Mouse (Mus musculus) common myeloid progenitor, adult 5-6 weeks (primary cell): ENCODE data around the gene Rasgef1b. TPM values are rescaled to one million over a fixed set of nuclear protein-coding genes. Genes with fewer than 3 reads are reported as not detected.
"Not testable (repeated sequence)": the region's sequence is repeated elsewhere in the genome, so short reads cannot be mapped to it uniquely, and the experiment has no call there.

Source experiments
- ATAC-seq: replicated peaks from 2 replicates; pipeline ENCODE4 v1.8.0; 2016; ENCODE audit warnings: low read depth, mild to moderate bottlenecking, moderate TSS enrichment, inconsistent platforms; ENCODE audit not compliant: poor library complexity, severe bottlenecking
- total RNA-seq: library from RNA; stranded (forward); fragments of 200-1000, 187-1606 nt; gene quantifications from 2 replicates; pipeline ENCODE4 v1.2.3, GENCODE M21; 2017

Rasgef1b gene
- total RNA-seq, 1 experiment from 2014 or later: 2.4 TPM

DNA sequence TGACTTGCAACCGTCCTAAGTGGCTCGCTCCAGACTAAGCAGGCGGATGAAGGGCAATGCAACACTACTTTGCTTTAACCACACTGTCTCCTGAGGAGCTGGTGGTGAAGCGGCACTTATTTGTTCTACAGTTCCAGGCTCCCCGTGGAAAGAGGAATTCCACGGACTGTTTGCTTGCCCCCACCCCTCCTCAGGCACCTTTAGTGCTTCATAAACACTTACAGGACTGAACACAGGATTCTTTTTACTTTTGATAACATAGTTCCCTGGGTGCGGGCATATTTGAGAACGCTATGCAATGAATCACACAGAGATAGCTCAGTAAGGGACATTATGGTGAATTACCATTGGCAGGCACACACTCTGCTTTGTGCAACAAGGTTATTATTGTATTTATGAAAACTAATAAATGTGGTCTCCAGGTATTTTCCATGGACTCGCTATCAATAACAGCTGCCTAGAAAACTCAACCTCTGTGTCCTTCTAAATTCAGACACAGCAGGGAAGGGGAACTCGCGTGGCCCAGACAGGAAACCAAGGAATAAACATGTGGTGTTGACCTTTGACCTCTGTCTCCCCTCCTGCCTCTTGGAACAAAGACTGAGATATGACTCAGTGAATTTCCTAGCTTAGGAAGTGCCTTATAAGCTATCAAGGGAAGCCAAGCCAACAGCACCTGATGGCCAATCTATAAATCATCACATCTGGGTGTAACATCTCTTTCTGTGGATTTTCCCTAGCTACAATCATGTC, 486.7 kb downstream of the Rasgef1b start:
- no peak for ATAC-seq

DNA sequence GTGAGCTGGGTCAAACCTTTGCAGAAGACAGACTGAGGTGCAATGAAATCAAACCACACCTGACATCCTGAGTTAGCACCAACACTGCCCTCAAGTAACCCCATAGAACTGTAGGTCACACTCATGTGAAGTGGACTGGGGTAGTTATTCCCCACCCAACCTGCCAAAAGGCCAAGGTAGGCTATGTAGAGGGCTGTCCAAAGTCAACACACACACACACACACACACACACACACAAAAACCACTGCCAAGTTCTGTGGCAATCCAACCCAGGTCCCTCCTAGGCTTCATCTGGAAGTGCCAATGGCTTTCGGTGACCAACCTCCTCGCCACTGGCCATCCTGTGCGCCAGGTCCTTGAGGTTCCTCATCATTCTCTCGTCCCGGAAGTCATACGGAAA, 488.4 kb downstream of the Rasgef1b start:
- ATAC-seq: no peak

DNA sequence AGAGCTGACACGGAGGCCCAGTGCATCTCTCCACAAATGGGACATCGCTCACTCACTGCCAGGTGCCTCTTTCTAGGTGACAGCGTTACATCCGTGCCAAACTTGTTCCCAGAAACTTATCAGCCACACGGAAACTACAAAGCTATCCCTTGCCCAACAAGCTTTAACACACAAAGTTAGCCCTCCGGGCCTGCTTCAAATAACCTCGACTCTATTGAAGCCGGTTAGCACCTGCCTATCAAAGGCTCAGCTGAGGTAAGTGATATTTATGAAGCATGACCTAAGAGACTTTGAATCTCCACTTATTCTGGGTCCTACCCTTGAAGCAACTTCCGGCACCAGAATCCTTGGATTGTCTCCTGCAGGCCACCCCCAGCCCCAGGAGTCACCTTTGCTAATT, 489.2 kb downstream of the Rasgef1b start:
- ATAC-seq: no peak

DNA sequence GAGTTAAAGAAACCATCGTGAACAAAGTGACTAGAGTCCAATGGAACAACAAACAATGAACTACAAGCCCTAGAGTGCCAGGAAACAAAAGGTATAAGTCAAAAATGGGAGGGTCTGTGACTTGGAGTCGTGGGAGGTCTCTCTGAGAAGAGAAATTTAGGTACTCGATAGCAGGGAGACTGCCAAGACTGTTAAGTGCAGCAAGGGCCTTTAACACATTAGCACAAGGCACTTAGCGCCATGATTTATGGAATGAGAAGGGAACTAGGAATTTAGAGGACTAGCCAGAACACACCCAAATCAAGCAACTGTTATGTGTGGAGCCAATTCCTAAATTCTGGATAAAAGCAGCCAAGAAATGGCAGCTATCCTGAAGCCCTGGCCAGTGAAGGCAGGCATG, 490.7 kb downstream of the Rasgef1b start:
- no peak for ATAC-seq

DNA sequence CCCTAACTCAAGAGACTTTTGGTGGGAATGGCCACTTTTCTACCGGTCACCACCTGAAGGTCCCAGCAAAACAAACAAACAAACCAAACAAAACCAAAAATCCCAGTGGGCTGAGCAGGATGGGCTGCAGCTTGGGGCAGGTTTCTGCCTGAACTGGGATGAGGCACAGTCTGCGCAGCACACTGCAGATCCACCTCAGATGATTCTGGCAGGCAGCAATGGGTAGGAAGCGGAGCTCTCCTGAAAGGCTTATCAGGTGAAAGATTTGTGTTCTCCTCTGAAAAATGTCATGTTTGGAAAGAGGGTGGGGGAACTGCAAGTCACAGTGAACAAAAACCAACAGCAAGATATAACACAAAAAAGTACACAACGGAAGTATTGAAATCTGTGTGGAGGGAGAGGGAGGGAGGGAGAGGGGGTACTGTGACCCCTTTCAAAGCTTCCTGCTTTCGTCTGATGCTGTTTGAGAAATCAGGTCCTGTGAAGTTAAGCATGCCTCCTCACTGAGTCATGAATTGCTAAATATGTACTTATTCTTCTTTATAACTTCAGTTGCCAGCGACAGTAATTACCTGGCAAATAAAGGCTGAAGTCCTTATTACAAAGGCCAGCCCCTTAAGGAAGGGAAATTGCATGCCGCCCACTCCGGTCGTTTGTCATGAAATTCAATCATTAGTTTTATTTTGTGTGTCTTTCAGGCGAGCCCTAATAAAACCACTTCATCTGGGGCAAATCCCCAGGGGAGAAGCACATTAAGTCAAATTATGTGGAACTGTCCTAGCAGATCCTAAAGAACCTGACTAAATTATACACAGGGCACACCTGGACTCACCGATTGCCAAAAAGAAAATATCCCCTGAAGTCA, 491.7 kb downstream of the Rasgef1b start:
- no peak for ATAC-seq

DNA sequence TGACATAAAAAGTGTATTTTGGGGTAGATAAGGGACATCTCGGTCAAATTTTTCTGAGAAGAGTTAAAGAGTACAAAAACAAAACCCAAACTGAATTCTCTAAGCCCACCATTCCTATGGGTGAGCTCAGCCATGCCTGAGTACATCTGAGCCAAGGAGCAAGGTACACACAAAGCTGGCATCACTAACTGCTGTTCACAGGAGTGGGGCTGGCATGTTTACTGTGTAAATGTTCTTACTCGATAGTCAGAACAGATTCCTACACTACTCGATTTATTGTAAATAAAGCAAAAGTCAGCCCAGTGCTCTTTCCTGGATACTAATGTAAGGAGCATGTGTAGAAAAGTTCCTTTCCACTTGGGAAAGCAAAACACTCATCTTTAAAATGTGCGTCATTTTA, 492.4 kb downstream of the Rasgef1b start:
- no peak for ATAC-seq

DNA sequence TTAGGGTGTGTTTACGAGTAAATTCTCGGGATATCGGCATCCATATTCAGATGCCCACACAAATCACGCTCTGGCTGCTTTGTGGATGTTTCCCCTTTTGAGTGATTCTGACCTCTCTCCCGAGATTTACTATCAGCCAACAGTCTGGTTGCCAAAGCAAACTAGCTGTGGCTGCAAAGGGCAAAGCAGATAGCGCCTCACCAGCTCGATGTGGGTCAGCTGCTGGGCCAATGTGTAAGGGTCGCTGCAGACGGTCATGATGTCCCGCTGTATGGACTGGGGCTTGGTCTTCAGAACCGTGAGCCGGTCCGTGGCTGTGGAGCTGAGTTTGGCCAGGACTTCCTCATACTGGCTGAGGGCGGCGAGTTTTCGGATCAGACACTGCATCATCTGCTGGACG, 494.6 kb downstream of the Rasgef1b start:
- no peak for ATAC-seq

DNA sequence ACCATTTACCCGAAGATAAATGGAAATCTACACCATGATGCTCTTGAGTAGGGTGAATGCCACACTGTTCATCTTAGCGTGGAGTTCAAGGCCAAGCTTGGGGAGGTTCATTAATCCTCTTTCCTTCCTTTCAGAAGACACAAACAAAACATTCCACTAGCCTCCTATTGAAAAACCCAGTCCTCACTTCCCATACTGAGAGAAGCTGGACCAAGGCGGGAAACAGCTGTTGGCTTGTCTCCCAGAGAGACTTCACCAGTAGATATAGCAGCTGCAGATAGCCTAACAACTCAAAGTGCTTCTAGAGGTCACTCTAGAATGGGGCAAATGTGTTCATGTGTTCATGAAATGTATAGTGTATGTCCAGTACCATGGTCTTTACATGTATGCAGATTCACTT, 495.7 kb downstream of the Rasgef1b start:
- no peak for ATAC-seq

DNA sequence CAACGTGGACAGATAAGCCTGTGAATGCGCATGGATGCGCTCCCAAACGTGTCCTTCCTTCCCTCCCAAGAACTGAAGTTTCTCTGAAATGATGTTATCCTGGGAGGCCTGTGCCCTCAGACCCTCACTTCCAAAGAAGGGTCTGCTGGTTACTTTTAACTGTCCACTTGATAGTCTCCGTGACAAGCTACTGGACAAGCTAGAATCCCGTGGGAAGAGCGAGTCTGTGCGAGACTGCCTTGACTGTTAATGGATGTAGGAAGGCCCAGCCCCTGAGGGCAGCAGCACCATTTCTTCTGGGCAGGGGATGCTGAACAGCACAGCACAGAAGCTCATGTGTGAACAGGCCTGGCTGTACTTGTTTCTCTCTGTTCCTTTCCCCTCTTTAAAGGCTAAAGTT, 496.5 kb downstream of the Rasgef1b start:
- ATAC-seq: no peak

DNA sequence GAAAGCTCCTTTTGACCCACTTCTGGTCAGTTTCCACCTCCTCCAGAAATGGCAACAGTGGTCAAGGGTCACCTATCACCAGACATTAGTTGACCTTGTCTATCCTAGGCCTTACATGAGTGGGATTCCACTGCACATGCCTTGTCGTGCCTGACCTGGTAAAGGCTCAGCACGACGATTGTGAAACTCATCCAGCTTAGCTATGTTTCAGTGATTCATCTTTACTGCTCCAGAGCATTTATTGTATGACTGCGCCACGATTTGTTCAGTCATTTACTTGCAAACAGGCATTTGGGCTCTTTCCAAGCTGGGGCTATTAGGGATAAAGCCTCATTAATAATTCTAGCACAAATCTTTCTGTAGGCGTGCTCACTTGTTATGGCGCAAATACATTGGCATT, 498.4 kb downstream of the Rasgef1b start:
- no peak for ATAC-seq

DNA sequence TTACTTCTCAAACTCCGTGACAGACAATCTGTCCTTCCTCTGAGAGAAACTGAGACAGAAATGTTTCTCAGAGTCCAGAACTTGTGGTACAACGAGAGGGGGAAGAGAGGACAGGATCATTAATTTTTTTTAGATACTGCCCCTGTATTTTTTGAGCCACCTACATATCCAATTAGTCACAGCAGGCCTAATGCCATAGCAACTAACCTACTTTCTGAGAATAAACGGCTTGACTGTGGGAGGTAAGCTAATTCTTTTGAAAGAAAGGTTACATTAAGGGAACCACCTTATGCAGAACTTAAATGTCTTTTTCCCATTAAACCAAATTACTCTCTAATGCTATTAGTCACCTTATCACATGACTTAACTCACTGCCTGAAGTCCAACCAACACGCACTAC, 501.5 kb downstream of the Rasgef1b start:
- no peak for ATAC-seq

DNA sequence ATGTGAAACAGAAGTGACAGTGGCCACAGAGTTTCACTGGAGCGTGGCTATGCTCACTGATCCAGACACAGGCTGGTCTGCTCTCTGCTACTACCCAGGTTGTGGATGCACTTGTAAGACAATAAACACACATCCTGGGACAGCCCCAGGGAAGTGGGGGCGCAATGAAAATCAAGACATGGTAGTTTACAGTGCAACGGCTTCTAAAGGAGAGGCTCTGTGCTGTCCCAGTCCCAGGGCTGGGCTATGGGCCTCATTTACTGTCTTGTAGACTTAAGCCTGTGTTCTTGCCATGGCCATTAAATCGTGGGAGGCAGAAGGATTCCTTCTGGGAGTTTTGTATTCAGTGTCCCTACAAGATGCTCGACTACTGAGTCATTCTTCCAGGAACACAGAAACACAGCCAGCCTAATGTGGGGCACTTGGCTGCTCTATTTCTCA, 504.3 kb downstream of the Rasgef1b start:
- no peak for ATAC-seq

DNA sequence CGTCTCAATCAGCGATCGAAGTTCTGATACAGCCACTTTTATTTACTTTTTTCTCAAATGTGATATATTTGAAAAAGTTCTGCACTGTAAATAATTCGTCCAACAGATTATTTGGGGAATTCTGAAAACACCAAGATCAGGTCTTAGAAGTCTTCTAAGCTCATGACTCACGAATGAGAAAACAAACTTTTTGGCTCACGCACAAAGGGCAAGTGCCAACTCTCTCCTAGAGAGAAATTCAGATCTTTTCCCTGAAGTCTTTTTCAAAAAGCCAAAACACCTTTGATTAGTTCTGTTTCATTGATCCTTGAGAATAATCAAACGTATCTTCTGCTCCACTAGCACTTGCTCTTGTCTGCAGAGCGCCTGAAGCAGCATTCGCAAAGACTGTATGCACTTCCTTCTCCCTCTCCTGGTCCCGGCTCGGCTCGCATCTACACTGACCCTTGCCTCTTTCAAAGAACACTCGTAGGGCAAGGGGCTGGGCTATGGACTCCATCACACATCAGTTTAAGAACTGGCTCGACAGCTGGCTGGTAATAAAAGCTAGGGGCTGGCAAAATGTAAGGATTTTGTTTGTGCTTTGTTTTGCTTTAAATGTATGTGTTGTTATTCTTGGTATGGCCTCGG, 504.9 kb downstream of the Rasgef1b start:
- no peak for ATAC-seq

DNA sequence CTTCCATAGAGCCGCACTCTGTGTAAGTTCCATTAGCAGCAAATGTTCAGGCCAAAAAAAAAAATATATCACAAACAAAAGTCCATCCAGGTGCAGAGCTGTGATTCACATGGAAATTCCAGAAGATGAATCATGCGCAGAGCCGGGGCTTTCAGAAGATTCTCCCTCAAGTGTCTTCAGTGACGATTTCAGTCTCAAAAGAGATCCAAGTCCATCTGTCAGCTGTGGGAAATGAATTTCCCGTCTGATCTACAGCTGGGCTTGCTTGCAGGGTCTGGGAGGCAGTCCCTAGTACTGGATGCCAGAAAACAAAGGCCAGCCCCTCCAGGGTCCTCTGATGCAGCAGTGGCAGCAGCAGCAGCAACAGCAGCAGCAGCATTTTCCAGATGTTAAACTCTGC, 510.5 kb downstream of the Rasgef1b start:
- ATAC-seq: no peak

DNA sequence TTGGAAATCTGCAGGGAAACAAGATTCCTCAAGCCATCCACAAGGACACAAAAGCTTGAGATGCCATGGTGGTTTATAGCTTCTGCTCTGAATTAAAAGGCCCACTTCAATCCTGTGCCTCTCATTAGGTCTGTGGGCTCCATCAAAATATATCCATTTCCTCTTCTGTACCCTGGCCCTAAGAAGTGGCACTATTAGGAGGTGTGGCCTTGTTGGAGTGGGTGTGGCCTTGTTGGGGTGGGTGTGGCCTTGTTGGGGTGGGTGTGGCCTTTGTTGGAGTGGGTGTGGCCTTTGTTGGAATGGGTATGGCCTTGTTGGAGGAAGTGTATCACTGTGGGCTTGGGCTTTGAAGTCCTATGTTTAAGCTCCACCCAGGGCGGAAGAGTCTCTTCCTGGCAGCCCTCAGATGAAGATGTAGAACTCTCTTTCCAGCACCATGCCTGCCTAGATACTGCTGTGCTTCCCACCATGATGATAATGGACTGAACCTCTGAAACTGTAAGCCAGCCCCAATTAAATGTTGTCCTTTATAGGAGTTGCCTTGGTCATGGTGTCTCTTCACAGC, 512.2 kb downstream of the Rasgef1b start:
- ATAC-seq: not testable (repeated sequence)

DNA sequence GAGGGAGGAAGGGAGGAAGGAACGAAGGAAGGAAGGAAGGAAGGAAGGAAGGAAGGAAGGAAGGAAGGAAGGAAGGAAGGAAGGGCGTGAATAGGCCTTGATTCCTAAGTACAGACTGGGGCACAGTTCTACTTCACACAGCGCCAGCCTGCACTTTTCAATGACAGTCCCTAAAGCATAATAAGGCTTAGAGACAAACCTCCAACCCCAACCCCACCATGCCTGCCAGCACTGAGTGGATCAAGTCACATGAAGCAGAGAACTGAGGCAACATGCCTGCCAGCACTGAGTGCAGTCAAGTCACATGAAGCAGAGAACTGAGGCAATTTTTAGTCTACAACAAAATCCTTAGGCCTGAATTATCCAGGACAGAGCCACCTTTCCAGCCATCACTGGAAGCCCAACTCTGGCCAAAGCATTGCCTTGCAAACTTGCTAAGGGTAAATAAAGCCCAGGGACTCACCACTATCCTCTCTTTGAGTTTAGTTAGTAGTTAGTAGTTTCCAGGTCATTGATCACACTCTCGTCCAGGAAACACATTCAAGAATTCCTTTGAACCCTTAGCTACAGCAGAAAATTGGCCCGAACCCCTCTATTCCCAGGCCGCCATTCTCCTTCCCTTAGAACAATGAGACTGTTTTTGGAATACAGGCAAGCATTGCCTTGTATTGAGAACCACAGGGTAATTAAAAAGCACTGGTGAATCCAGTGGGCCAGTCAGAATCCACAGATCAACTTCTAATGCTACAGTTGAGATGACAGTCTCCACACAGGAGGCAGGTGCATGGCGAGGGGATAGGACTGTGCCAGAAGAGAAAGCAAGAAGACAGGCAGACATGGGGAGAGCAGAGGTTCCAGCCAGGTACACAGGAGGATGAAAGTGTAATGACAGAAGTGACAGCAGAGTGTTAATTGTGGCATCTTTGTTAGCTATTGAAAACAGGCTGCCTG, 513.4 kb downstream of the Rasgef1b start:
- no peak for ATAC-seq

DNA sequence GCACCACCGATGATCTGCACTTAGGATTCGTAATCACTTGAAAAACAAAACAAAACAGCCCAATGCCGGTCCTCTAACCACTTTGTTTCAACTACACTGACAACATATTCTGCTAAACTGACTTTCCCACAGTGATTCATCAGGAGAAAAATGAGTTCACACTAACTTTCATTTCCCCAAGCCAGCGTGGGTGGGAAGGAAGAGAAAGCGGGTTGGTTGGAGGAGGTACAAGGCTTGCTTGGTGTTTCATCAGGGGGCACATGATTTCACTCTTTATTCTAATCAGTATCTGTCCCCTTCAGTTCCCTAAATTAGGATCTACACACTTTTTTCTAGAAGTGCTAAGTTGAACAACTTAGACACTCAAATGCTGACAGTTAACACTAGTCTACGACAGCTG, 514.5 kb downstream of the Rasgef1b start:
- ATAC-seq: peak; percentile 90

DNA sequence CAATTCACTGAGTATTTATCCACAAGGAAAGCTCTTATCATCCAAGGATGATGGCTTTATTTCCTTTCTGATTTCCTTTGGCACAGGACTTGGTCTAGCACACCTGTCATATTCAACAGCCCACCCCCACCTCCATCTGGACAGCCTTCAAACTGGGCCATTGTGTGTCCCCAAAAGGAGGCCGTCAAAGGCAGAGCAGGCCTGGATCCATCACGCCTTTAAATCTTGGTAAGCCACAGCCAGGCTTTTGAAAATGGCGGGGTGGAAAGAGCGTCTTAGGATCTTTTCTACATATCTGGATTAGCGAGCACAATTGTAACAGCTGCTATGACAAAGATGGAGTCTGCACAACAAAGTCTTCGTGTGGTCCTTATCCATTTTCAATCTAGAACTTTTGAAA, 515.7 kb downstream of the Rasgef1b start:
- no peak for ATAC-seq

DNA sequence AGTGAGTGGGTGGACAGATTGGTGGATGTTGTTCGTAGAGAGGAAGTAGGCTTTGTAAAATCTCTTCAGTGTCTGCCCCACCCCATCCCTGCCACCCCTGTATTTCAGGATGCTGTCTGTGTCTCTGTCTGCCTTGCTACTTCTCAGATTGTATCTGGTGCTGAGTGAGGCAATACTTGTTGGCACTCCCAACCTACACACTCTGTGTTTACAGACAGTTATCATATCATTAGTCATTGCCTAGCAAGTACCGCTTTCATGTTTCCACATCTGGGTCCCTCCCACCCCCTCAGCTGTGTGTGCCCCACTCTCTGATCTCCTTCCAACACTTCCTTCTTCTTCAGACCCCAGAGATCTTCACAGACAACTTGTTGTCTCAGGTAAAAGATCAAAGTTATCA, 525.4 kb downstream of the Rasgef1b start:
- peak; percentile 43; the same call in 1 of the 2 replicates for ATAC-seq
